Mouse (Mus musculus): ENCODE results near the gene Socs2. TPM values are rescaled to one million over a fixed set of nuclear protein-coding genes. Genes with fewer than 3 reads are reported as not detected.
A peak's percentile ranks its signal among the peaks of the same experiment; 100 is the strongest.

Gene Socs2
- 144 and 150 TPM in 2 replicates for polyA plus RNA-seq (2014; fragmentation: Nextera tagmentation; extraction: Ambion mirVana)

GRCm38 (mm10) chr10:95416685-95417495 is at the start of gene Socs2:
Gene Socs2, minus strand, starts transcription at chr10:95417180.
- Histone ChIP-seq H3K9me3 (ENCODE audit: control insufficient read depth, low read length) (no peaks in the 10 kb centered on the region), H3K4me1 (ENCODE audit: control insufficient read depth, insufficient read depth, low read length) (peaks cover 14% of the 10 kb centered on the region), H3K27ac (replicated peaks; ENCODE audit: low read depth, low read length) (peak within 1 kb of the TSS; percentile 90), H3K36me3 (ENCODE audit: control insufficient read depth, insufficient read depth, low read length) (no peaks in the 10 kb centered on the region), H3K27me3 (ENCODE audit: control insufficient read depth, insufficient read depth, low read length) (0 out of 2 replicates have a peak, but pooled peaks cover 5% of the 10 kb centered on the region), H3K4me2 (ENCODE audit: low read length) (peak within 1 kb of the TSS; percentile 96), H3K4me3 (replicated peaks; ENCODE audit: low read depth, low read length) (peak within 1 kb of the TSS; percentile 69), H3K9ac (replicated peaks; ENCODE audit: low read length) (peak within 1 kb of the TSS; percentile 82)
- ATAC-seq (ENCODE audit: low FRiP score, low TSS enrichment): peak; percentile 83
- peak; percentile 97 for DNase-seq
- under 1% methylated on average over 66 of the region's 66 CpGs for WGBS

GRCm38 (mm10) chr10:95465485-95465896 is 48.5 kb upstream of the Socs2 start:
- ATAC-seq (ENCODE audit: low FRiP score, low TSS enrichment) (no peak), DNase-seq (no peak)
- Histone ChIP-seq H3K36me3 (ENCODE audit: control insufficient read depth, insufficient read depth, low read length) (no peaks in the 10 kb centered on the region), H3K4me2 (ENCODE audit: low read length) (no peak overlapping the region), H3K9ac (replicated peaks; ENCODE audit: low read length) (no peak overlapping the region), H3K27ac (replicated peaks; ENCODE audit: low read depth, low read length) (no peak overlapping the region), H3K4me3 (replicated peaks; ENCODE audit: low read depth, low read length) (no peak overlapping the region), H3K9me3 (ENCODE audit: control insufficient read depth, low read length) (no peaks in the 10 kb centered on the region), H3K4me1 (ENCODE audit: control insufficient read depth, insufficient read depth, low read length) (0 out of 2 replicates have a peak, but pooled peaks cover 3% of the 10 kb centered on the region), H3K27me3 (ENCODE audit: control insufficient read depth, insufficient read depth, low read length) (no peaks in the 10 kb centered on the region)
- 75% methylated on average over 4 of the region's 4 CpGs for WGBS

- Histone ChIP-seq H3K9me3 (ENCODE audit: control insufficient read depth, low read length) (no peaks in the 10 kb centered on the region), H3K27ac (replicated peaks; ENCODE audit: low read depth, low read length) (no peak overlapping the region), H3K27me3 (ENCODE audit: control insufficient read depth, insufficient read depth, low read length) (no peaks in the 10 kb centered on the region), H3K4me3 (replicated peaks; ENCODE audit: low read depth, low read length) (no peak overlapping the region), H3K9ac (replicated peaks; ENCODE audit: low read length) (no peak overlapping the region), H3K4me2 (ENCODE audit: low read length) (no peak overlapping the region), H3K36me3 (ENCODE audit: control insufficient read depth, insufficient read depth, low read length) (no peaks in the 10 kb centered on the region), H3K4me1 (ENCODE audit: control insufficient read depth, insufficient read depth, low read length) (0 out of 2 replicates have a peak, but pooled peaks cover 3% of the 10 kb centered on the region)
- WGBS: 28% methylated on average over 6 of the region's 6 CpGs
- DNase-seq (peak; percentile 49), ATAC-seq (ENCODE audit: low FRiP score, low TSS enrichment) (no peak)
These were observed 47.5 kb upstream of the Socs2 start for GRCm38 (mm10) chr10:95464527-95464926.

GRCm38 (mm10) chr10:95462231-95462630 is 45.3 kb upstream of the Socs2 start:
- Histone ChIP-seq H3K9ac (replicated peaks; ENCODE audit: low read length) (no peak overlapping the region), H3K27me3 (ENCODE audit: control insufficient read depth, insufficient read depth, low read length) (no peaks in the 10 kb centered on the region), H3K36me3 (ENCODE audit: control insufficient read depth, insufficient read depth, low read length) (no peaks in the 10 kb centered on the region), H3K4me1 (ENCODE audit: control insufficient read depth, insufficient read depth, low read length) (0 out of 2 replicates have a peak, but pooled peaks cover 3% of the 10 kb centered on the region), H3K4me2 (ENCODE audit: low read length) (no peak overlapping the region), H3K9me3 (ENCODE audit: control insufficient read depth, low read length) (no peaks in the 10 kb centered on the region), H3K27ac (replicated peaks; ENCODE audit: low read depth, low read length) (no peak overlapping the region), H3K4me3 (replicated peaks; ENCODE audit: low read depth, low read length) (no peak overlapping the region)
- DNase-seq (no peak), ATAC-seq (ENCODE audit: low FRiP score, low TSS enrichment) (no peak)
- 77% methylated on average over 1 of the region's 1 CpGs for WGBS

- 44% methylated on average over 4 of the region's 4 CpGs for WGBS
- H3K9me3 ChIP-seq (ENCODE audit: control insufficient read depth, low read length): no peaks in the 10 kb centered on the region
- H3K9ac ChIP-seq (replicated peaks; ENCODE audit: low read length): no peak overlapping the region
- no peak overlapping the region for H3K4me2 ChIP-seq (ENCODE audit: low read length)
- H3K27me3 ChIP-seq (ENCODE audit: control insufficient read depth, insufficient read depth, low read length): no peaks in the 10 kb centered on the region
- H3K4me3 ChIP-seq (replicated peaks; ENCODE audit: low read depth, low read length): no peak overlapping the region
- H3K4me1 ChIP-seq (ENCODE audit: control insufficient read depth, insufficient read depth, low read length): 0 out of 2 replicates have a peak, but pooled peaks cover 3% of the 10 kb centered on the region
- no peak overlapping the region for H3K27ac ChIP-seq (replicated peaks; ENCODE audit: low read depth, low read length)
- H3K36me3 ChIP-seq (ENCODE audit: control insufficient read depth, insufficient read depth, low read length): no peaks in the 10 kb centered on the region
- ATAC-seq (ENCODE audit: low FRiP score, low TSS enrichment) (no peak), DNase-seq (no peak)
These were observed 44.1 kb upstream of the Socs2 start for GRCm38 (mm10) chr10:95461053-95461553.

GRCm38 (mm10) chr10:95458050-95458806 is 41.2 kb upstream of the Socs2 start:
- Histone ChIP-seq H3K4me2 (ENCODE audit: low read length) (no peak overlapping the region), H3K36me3 (ENCODE audit: control insufficient read depth, insufficient read depth, low read length) (no peaks in the 10 kb centered on the region), H3K4me1 (ENCODE audit: control insufficient read depth, insufficient read depth, low read length) (no peaks in the 10 kb centered on the region), H3K9me3 (ENCODE audit: control insufficient read depth, low read length) (no peaks in the 10 kb centered on the region), H3K27ac (replicated peaks; ENCODE audit: low read depth, low read length) (no peak overlapping the region), H3K9ac (replicated peaks; ENCODE audit: low read length) (no peak overlapping the region), H3K27me3 (ENCODE audit: control insufficient read depth, insufficient read depth, low read length) (no peaks in the 10 kb centered on the region), H3K4me3 (replicated peaks; ENCODE audit: low read depth, low read length) (no peak overlapping the region)
- DNase-seq (no peak), ATAC-seq (ENCODE audit: low FRiP score, low TSS enrichment) (no peak)
- WGBS: 87% methylated on average over 9 of the region's 9 CpGs

- Histone ChIP-seq H3K4me1 (ENCODE audit: control insufficient read depth, insufficient read depth, low read length) (no peaks in the 10 kb centered on the region), H3K4me3 (replicated peaks; ENCODE audit: low read depth, low read length) (no peak overlapping the region), H3K9me3 (ENCODE audit: control insufficient read depth, low read length) (no peaks in the 10 kb centered on the region), H3K4me2 (ENCODE audit: low read length) (no peak overlapping the region), H3K27ac (replicated peaks; ENCODE audit: low read depth, low read length) (no peak overlapping the region), H3K9ac (replicated peaks; ENCODE audit: low read length) (no peak overlapping the region), H3K27me3 (ENCODE audit: control insufficient read depth, insufficient read depth, low read length) (no peaks in the 10 kb centered on the region), H3K36me3 (ENCODE audit: control insufficient read depth, insufficient read depth, low read length) (no peaks in the 10 kb centered on the region)
- no peak for DNase-seq
- ATAC-seq (ENCODE audit: low FRiP score, low TSS enrichment): no peak
- 90% methylated on average over 8 of the region's 8 CpGs for whole genome bisulfite sequencing
These were observed 40.5 kb upstream of the Socs2 start for GRCm38 (mm10) chr10:95457367-95458049.

- H3K4me2 ChIP-seq (ENCODE audit: low read length): no peak overlapping the region
- no peak overlapping the region for H3K4me3 ChIP-seq (replicated peaks; ENCODE audit: low read depth, low read length)
- H3K27me3 ChIP-seq (ENCODE audit: control insufficient read depth, insufficient read depth, low read length): no peaks in the 10 kb centered on the region
- 60% methylated on average over 2 of the region's 2 CpGs for WGBS
- H3K9me3 ChIP-seq (ENCODE audit: control insufficient read depth, low read length): no peaks in the 10 kb centered on the region
- no peak for DNase-seq
- H3K36me3 ChIP-seq (ENCODE audit: control insufficient read depth, insufficient read depth, low read length): no peaks in the 10 kb centered on the region
- ATAC-seq (ENCODE audit: low FRiP score, low TSS enrichment): no peak
- no peaks in the 10 kb centered on the region for H3K4me1 ChIP-seq (ENCODE audit: control insufficient read depth, insufficient read depth, low read length)
- H3K9ac ChIP-seq (replicated peaks; ENCODE audit: low read length): no peak overlapping the region
- no peak overlapping the region for H3K27ac ChIP-seq (replicated peaks; ENCODE audit: low read depth, low read length)
These were observed 39.1 kb upstream of the Socs2 start for GRCm38 (mm10) chr10:95456103-95456502.

All from midbrain, embryonic 14.5 days (tissue).